Mouse (Mus musculus): ENCODE results near the gene Gsdma2.
"Not testable (repeated sequence)": the region's sequence is repeated elsewhere in the genome, so short reads cannot be mapped to it uniquely, and the experiment has no call there.

Gsdma2 gene

DNA sequence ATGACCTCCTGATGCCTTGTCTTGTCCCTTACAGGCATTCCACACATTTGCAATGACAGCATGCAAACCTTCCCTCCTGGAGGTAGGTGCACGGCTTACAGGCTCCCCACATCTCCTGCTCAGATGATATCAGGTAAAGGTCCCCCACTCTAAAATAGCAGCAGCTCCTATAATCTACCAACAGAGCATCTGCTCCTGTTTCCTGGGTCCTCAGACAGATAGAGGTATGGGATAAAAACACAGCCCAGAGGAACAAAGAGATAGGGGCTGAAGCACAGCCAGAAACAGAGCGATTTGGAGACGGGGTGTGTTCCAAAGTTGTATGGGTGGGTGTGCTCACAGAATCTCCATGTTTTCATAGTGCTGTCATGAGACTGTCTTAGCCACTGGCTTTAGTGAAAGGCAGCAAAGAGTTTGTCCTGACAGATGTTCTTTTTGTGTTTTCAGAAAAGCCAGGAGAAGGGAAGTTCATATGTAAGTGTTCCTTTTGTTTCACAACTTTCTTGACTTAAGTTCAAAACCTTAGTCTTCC lies 24.8 kb downstream of the Gsdma2 start:
- DNase-seq = no peak

DNA sequence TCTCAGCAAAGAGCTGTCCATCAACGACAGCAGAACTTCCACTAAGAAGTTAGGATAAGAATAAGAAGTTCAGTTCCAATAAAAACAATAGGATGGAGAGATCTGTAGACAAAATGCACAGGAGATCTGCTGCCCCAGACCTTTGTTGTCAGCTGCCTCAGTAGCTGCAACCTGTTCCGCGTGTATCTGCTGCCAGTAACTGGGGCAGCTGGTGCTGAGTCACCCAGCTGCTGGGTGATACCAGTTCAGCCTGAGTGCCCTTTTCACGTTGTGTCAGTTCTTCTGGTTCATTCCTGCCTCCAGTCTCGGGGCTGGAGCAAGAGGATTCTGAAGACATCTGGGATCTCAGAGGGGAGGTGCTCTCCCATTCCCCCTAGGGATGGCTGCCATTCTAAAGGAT lies 25.3 kb downstream of the Gsdma2 start:
- DNase-seq = no peak

DNA sequence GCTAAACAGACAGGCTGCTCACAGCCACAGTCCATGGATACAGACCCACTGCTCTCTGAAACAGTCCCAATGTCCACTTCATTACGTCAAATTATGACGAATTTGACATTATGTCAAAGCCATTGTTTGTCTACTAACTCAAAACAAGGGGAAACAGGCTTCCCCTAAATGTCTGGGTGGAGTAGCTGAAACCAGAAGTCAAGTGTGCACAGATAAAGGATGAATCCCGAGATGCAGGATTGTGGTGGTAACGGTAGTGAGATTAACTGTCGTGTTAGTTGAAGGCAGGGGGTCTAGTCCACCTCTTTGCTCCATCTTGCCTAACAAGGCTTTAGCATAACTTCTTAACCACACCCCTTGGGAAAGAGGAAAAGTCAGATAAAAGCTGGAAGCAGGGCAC lies 25.9 kb downstream of the Gsdma2 start:
- DNase-seq = no peak

DNA sequence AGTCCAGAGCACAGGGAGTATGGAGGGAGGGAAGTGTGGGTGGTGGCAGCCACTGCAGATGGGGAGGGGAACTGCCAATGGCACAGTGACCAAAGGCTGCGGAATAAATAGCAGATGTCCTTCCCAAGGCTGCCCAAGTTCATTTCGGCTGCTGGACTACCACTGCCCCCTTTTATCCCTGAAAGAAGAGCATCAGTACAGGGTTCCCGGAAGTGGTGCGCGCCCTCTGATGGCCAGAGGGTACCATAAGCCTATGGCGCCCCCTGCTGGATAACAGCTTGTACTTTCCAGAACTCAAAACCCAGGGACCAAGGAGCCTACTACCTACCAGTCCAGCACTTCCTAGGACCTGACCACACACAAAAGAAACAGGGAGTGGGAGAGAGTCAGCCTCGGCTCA lies 26.6 kb downstream of the Gsdma2 start:
- peak; percentile 41 for DNase-seq

DNA sequence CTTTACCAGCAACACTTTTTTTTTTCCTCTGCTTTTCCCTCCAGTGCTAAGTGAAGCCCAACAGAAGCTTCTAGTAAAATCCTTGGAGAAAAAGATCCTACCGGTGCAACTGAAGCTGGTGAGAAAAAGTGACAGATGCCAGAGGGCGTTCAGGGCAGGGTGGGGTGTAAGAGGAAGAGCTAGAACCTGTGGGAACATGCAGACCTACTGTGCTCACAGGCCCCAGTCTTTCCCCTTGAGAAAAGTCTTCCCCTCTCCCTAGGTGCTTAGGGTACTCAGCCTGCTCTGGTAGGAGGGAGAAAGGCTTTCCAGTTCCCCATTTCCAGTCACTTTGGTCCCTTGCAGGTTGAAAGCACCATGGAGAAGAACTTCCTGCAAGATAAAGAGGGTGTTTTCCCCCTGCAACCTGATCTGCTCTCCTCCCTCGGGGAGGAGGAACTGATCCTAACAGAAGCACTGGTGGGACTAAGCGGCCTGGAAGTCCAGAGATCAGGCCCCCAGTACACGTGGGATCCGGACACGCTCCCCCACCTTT lies 29.3 kb downstream of the Gsdma2 start:
- DNase-seq = no peak

DNA sequence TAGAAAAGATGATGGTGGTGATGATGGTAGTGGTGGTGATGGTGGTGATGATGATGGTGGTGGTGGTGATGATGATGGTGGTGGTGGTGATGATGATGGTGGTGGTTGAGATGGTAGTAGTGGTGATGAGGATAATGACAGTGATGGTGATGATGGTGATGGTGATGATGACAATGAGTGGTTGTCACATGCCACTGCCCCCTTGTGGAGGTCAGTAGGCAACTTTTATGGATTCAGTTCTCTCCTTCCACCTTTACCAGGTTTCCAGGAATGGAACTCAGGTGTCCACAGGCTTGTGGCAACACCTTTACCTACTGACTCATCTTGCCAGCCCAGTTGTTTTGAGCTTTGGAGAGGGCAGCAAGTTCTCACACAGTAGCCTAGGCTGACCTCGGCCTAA lies 33.5 kb downstream of the Gsdma2 start:
- DNase-seq = no peak

DNA sequence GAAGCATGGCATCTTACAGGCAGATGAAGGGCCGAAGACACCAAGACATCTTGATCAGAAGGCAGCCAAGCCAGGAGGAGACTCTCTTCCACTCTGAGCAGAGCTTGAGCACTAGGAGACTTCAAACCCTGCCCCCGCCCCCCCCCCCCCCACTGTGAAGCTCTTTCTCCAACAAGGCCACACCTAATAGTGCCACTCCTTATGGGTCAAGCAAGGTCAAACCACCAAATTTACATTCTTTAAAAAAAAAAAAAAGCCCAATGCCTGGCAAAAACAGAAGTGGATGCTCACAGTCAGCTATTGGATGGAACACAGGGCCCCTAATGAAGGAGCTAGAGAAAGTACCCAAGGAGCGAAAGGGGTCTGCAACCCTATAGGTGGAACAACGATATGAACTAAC lies 34.0 kb downstream of the Gsdma2 start:
- DNase-seq = not testable (repeated sequence)

DNA sequence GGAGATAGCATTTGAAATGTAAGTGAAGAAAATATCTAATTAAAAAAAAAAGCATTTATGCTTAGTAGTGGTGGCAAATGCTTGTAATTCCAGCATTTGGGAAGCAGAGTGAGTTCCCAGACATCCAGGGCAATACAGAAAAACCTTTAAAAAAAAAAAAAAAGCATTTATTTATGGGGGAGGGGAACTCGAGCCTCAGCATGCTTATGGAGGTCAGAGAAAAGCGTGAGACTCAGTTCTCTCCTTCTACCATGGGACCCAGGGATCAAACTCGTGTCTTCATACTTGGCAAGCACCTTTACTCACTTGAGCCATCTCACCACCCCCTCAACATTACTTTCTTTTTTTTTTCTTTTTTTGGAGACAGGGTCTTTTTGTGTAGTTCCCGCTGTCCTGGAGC lies 34.6 kb downstream of the Gsdma2 start:
- no peak for DNase-seq

DNA sequence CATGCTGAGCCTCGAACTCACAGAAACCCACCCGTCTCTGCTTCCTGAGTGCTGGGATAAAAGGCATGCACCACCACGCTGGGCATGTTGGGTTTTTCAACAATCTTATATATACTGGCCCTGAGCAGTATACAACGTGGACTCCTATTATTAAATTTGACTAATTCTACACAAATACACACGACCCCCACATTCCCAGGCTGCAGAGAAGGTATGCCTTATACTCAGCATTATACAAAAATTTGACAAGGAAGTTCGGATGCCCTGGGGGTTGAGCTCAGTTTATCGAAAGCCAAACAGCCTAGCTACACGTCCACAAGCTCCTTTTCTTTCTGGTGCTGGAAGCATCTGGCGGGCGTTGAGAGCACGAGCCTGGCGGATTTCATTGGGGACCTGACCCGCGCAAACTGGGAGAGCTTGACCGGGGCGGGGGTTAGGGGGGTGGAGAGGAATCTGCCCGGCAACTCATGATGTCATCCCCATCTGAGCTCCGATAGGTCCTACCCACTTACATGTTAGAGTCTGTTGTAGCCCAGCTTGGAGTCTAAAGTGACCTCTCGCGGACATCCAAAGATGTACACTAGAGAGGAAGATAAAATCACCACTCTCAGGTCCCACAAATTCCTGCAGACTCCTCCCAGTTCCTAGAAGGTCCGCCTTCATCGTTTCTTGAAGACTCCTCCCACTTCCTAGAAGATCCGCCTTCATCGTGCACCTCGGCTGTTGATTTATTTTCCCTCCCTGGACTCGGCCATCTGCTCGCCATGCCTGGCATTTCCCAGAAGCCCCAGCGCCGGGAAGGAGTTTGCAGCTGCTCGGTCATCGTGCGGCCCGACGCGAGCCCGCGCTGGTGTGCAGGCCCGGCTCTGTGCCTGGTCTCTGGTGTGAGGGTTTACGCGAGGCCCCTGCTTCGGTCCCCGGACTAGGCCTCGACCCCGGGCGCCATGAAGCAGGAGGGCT lies 35.5 kb downstream of the Gsdma2 start, which contains the start of gene Psmd3:
Gene Psmd3, plus strand, starts transcription at position 769 of the 960 bp plus-strand sequence.
- peak; percentile 91 for DNase-seq

DNA sequence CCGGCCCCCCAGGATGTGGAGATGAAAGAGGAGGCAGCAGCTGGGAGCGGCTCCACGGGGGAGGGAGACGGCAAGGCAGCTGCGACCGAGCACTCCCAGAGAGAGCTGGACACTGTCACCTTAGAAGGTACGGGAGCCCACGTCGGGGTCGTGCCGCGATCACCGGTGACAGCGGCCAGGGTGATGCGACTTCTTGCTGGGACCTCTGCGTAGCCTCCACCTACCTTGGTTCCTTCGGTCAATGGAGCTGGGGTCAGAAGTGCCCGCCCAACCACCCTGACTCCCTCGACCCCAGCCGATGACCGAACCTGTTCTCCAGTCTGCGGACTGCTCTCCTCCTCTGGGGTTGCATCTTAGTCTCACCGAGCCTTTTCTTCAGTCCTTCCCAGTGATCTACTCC lies 36.3 kb downstream of the Gsdma2 start:
- peak; percentile 20 for DNase-seq

DNA sequence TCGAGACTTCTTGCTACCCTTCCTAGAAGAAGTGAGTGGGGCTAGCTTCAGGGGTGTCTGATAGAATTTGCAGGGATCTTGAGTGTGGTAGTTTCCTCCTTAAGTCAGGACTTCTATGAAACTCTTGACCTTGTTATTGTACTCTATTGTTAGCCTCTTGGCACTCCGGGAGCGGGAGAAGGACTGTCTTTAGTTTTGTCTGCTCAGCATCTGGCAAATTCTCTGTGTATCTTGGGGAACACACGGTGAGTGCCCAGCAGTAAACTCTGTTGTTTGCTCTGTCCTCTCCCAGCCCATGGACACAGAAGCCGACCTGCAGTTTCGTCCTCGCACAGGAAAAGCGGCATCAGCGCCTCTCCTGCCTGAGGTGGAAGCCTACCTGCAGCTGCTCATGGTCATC lies 39.1 kb downstream of the Gsdma2 start:
- DNase-seq = no peak

DNA sequence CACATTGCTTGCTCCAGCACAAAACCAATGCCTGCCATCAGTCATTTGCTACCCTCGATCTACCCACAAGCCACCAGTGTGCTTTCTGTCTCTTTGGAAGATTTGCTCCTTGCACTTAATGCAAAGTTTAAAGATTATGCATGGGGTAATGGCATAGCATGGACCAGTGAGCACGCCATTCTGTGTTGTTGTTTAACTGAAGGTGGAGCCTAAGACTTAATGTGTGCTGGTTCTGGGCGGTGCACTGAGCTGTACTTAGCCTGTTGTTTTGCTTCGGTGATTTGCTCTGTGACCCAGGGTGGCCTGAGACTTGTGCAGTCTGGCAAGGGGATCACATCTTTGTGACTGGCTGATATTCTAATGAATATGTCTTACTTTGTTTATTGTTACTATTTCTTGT lies 40.4 kb downstream of the Gsdma2 start:
- no peak for DNase-seq

DNA sequence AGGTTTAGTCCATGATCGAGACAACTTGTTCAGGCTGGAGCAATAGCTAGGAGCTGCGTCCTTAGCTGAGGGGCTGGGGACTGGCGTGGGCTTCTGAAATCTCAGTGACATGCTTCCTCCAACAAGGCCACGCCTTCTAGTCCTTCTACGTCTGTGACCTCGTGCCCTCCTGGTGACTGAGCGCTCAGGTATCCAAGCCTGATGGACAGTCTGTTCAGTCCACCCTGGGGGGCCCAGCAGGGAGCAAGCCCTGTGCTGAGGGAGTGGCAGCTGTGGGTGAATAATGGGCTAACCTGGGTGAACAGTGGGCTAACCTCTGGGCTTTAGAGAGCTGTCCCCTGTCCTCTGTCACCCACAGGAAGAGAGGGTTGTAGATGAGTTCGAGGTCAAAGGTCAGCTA lies 41.5 kb downstream of the Gsdma2 start:
- no peak for DNase-seq

DNA sequence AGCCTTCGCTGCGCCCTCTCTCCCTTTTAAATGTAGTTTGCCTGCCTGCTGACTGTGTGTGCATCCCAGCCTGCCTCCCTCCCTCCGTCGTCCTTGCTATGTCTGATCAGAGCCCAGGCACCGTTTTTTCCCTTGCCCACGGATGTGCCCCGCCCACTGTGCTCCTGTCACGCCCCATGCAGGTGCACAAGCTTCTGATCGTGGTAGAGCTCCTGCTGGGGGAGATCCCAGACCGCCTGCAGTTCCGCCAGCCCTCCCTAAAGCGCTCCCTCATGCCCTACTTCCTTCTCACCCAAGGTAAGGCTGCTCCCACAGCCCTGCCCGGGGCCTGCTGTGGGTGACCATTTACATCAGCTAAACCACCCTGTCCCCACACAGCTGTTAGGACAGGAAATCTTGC lies 46.6 kb downstream of the Gsdma2 start:
- no peak for DNase-seq

DNA sequence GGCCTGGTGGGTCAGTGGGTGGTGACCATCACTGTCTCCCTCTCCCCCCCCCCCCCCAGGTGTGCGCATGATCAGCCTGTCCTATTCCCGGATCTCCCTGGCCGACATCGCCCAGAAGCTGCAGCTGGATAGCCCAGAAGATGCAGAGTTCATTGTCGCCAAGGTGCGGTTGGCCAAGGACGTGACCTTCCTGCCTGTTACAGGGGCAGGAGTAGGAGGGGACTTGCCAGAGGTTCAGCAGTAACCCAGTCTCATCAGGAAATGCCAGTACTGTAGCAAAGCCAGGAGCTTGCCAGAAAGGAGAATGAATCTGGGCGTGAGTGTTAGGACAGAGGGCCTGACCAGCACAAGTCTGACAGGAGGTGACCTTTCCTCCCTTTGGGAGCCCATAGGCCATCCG lies 47.2 kb downstream of the Gsdma2 start:
- no peak for DNase-seq

DNA sequence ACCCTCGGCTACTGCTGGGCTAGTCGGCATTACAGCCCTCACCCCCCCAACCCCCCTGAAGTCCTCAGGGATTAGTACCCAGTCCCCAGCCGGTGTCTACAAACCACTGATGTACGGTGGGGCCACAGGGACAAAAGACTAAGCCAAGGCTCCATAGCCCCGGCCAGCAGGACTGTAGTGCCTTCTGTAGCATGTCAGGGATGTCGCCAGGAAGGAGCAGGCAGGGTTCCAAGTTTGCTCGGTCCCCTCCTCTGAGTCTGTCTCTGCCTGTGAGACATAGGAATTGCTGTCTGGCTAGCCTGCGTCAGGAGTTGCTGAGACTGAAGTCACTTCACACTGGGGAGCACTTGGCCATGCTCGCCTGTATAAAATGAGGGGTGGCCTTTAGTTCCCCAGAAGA lies 47.7 kb downstream of the Gsdma2 start:
- no peak for DNase-seq

DNA sequence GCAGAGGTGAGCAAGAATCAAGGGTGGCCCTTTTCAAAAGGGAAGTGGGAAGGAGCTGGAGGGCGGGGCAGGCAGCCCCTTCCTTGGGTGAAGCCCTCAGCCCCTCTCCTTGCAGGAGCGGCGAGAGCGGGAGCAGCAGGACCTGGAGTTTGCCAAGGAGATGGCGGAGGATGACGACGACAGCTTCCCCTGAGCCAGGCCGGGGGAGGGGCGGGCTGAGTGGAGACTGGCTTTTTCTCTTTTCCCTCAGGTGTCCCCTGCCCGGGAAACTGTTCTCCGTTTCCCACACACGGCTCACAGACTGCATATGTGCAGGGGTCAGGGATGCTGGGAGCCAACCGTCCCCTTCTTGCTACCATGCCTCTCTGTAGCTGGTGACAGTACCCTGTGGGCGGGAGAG lies 48.8 kb downstream of the Gsdma2 start:
- DNase-seq = peak; percentile 38

DNA sequence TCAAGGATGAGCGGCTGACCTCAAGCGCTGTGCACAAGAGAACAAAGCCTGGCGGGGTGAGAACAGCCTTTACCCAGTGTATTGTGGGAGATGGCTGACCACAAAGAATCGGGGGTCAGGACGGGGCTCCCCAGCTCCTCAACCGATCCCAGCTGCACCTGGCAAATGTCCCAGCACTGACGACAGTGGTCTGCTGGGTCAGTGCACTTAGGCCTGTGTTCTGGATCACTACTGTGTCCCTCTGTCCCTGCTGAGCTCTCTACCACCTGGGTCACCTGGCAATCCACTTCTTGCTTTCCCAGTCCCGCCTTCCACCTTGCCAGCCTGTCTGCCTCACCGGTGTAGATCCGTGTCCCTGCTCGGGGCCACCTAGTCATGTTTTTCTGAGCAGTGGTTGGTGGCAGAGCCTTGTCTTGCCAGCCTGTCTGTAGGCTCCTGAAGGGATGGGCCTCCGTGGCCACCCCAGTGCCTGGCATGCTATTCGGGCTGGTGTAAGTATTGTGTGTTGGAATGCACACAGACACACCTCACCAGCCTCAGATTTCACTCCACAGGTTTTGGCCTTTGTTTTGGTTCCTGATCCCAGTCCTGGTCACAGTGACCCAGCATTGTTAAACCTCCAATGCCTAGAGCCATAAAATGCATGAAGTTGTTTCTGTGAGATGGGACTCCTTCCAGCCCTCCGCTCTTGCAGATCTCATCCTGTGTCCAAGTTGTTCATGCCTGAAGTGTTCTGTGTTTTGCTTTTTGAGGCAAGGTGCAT lies 50.1 kb downstream of the Gsdma2 start:
- DNase-seq = peak; percentile 29

DNA sequence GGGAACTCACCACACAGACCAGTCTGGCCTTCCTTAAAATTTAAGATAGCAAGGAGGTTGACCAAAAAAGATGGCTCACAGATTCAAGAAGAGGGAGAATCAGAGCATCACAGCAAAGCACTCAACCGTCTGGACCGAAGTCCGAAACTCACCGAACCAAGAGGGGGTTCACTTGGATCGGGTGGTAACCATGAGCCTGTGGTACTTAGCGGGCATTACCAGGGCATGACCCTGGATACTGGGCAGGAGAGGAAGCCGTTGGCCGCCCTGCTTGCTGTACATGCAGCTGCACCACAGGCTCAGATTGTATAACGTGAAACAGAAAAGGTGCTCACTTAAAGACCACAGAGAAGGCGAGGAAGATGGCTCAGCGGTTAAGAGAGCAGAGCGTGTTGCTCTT lies 50.7 kb downstream of the Gsdma2 start:
- no peak for DNase-seq

DNA sequence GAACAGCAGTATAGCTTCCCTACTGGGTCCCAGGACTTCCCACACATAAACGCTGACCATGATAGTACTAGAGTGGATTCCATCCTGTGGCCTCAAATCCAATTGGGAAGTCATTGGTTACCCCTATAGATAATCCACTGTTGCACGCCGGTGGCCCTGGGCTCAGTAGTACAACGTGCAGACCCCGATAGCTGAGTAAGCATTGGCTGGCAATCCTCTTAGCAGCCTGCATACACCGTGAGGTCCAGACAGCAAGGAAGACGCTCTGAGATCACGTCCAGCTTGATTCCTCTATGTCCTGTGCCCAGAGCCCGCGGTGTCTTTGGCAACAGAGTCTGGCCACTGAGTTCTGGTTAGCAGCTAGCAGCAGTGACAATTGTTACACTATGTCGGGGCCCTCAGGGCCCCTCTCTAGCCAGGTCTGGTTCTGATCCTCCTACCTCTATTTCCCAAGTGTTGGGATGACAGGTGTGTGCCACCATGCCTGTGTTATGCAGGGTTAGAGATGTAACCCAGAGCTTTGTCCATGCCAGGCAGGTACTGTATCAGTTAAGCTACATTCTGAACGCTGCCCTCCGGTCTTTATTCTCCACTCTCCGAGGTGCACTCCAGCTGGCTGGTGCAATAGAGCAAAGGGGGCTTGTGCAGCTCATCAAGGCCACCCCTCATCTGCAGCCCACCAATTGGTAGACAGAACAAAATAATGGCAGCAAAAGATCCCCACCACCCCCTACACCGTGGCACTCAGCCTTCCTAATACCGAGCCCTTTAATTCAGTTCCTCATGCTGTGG lies 52.5 kb downstream of the Gsdma2 start:
- no peak for DNase-seq

DNA sequence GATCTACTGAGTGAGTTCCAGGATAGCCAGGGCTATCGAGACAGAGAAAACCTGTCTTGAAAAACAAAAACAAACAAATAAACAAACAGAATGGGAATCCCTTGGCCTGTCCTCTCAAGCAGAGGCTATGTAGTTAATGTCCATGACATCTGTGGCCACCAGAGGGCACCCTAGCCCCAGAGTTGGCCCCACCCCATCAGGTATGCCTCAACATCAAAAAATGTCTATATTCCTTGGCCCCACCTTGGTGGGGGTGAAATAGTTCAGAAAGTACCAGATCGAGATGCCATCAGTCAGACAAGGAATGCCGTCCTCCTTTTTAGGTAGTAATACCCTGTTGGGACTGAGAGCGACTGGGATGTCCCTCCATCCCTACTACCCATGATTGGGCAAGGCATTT lies 53.4 kb downstream of the Gsdma2 start:
- peak; percentile 81 for DNase-seq

DNA sequence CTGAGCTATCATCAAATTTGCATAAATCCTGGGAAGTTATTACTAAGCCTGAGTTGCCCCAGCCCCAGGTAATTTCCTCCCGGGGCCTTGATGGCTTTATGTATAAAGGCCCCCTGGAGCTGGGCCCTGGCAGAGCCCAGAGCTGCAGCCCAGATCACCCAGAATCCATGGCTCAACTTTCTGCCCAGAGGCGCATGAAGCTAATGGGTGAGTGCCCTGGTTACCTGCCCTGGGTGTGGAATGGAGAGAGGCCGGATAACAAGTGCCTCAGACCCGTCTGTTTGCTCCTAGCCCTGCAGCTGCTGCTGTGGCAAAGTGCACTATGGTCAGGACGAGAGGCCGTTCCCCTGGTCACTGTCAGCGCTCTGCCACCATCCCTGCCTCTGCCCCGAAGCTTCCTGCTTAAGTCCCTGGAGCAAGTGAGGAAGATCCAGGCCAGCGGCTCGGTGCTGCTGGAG lies 54.7 kb downstream of the Gsdma2 start, which contains the start of gene Csf3:
Gene Csf3, plus strand, starts transcription at position 51 of the 458 bp plus-strand sequence.
- DNase-seq = no peak
